Mouse (Mus musculus) hindbrain, embryonic 14.5 days (tissue): ENCODE measurements at regions not wholly inside any gene's neighbourhood (a gene's known extent, or its start where the extent isn't known, plus 50 kb on each side); places are given as distances from the start of the nearest gene placed in this dataset.

Source experiments
- ATAC-seq: fragments of 200-750 bp; cut with Nextera tagmentation; 2 replicates; pipeline ENCODE4 v1.8.0; 2017; ENCODE audit warnings: moderate number of reproducible peaks, mild to moderate bottlenecking, moderate TSS enrichment, moderate library complexity; ENCODE audit not compliant: low FRiP score
- DNase-seq: peaks from one replicate; pipeline ENCODE4 v3.0.0-alpha.2; 2015; ENCODE audit warnings: low spot score
- H3K27ac ChIP-seq: fragments of 300-500 bp; sonication (generic); 2 replicates; pipeline ENCODE4 v1.5.1; 2014; ENCODE audit warnings: mild to moderate bottlenecking, moderate library complexity
- H3K27me3 ChIP-seq: fragments of 300-500 bp; sonication (generic); 2 replicates; pipeline ENCODE4 v1.6.1; 2014; ENCODE audit warnings: mild to moderate bottlenecking, low read length, mixed read lengths; ENCODE audit not compliant: control insufficient read depth, insufficient read depth
- H3K36me3 ChIP-seq: fragments of 300-500 bp; sonication (generic); replicated peaks from 2 replicates; pipeline ENCODE4 v1.6.1; 2014; ENCODE audit not compliant: control insufficient read depth, insufficient read depth
- H3K4me1 ChIP-seq: fragments of 300-500 bp; sonication (generic); replicated peaks from 2 replicates; pipeline ENCODE4 v1.6.1; 2014; ENCODE audit warnings: antibody characterized with exemption, low read length, mixed read lengths; ENCODE audit not compliant: control insufficient read depth, insufficient read depth
- H3K4me2 ChIP-seq: fragments of 300-500 bp; sonication (generic); replicated peaks from 2 replicates; pipeline ENCODE4 v1.6.1; 2014; ENCODE audit warnings: mild to moderate bottlenecking, moderate library complexity
- H3K4me3 ChIP-seq: fragments of 300-500 bp; sonication (generic); replicated peaks from 2 replicates; pipeline ENCODE4 v1.5.1; 2014; ENCODE audit warnings: mild to moderate bottlenecking, low read length
- H3K9ac ChIP-seq: fragments of 300-500 bp; sonication (generic); 2 replicates; pipeline ENCODE4 v1.6.1; 2014
- H3K9me3 ChIP-seq: fragments of 300-500 bp; sonication (generic); 2 replicates; pipeline ENCODE4 v1.6.1; 2016; ENCODE audit warnings: low read length; ENCODE audit not compliant: control insufficient read depth
- WGBS: fragments of 180-500 bp; shearing (Covaris S2); extraction: QIAGEN DNeasy Blood & Tissue Kit; methylation state at CpG from one replicate; pipeline ENCODE4 v1.1.7; 2014; 5-methylcytosine and 5-hydroxymethylcytosine counted together

DNA sequence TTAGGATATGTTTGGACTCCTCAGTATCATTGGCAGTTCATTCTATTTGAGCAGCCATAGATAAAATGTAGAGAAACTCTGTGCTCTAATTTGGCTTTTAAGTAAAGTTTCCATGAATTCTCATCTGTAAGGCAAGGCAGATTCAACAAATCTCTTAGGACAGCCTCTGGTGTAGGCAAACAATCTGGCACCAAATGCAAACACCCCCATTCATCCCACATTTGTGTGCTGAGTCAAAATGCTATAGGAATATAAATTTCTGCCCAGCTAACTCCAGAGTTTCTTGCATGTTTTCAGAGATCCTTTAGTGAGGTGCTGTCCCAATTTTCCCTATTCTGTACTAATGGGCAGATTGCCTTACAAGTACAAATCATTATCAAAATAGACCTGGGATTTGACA lies 695.7 kb upstream of the Kif18a start:
- Histone ChIP-seq H3K9ac (no peak overlapping the region), H3K27ac (no peak overlapping the region), H3K36me3 (no peaks in the 10 kb centered on the region), H3K9me3 (no peaks in the 10 kb centered on the region), H3K4me1 (no peaks in the 10 kb centered on the region), H3K27me3 (no peaks in the 10 kb centered on the region), H3K4me3 (no peak overlapping the region), H3K4me2 (no peak overlapping the region)
- DNase-seq = no peak
- ATAC-seq = no peak

DNA sequence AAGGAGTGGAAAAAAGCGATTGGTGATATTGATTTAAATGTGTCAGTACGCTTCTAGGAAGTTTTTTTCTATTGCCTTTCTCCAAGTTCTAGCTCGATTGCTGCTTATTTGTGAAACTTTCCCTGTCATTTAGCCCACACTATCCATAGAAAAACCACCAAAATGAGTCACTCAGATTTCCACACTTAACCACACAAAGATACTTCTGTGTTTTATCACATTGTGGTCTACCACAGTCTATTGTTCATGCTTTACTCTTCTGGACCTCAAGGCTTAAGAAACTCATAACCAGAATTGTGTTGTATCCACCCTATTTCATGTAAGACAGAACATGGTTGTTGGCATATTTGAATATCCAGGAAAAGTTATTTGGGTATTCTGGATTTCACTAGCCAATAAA lies 687.0 kb upstream of the Kif18a start:
- Histone ChIP-seq H3K9me3 (no peaks in the 10 kb centered on the region), H3K27ac (no peak overlapping the region), H3K4me1 (no peaks in the 10 kb centered on the region), H3K27me3 (no peaks in the 10 kb centered on the region), H3K4me3 (no peak overlapping the region), H3K36me3 (no peaks in the 10 kb centered on the region), H3K9ac (no peak overlapping the region), H3K4me2 (no peak overlapping the region)
- no peak for DNase-seq
- WGBS = 86% methylated on average over 3 of the region's 3 CpGs
- ATAC-seq = no peak

DNA sequence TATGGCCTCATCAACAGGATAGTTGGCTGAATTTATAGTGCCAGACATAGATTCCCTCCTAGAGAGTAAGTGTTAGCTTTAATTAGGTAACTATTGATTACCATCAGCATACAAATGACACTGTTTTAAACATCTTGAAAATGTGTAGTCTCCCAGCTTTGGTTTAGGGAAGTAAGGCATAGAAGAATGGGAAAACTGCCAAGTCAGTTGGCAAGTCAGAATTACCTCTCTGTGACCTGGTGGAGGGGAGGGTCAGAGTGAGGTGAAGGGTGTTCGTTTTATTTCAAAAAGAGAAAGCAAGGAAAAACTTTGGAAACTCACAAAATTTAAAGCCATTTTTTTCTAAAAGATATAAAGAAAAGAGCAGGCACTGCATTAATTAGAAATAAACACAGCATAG lies 680.2 kb upstream of the Kif18a start:
- Histone ChIP-seq H3K27ac (no peak overlapping the region), H3K4me2 (no peak overlapping the region), H3K4me1 (no peaks in the 10 kb centered on the region), H3K27me3 (no peaks in the 10 kb centered on the region), H3K4me3 (no peak overlapping the region), H3K9me3 (no peaks in the 10 kb centered on the region), H3K36me3 (no peaks in the 10 kb centered on the region), H3K9ac (no peak overlapping the region)
- WGBS = 53% methylated on average over 1 of the region's 1 CpGs
- ATAC-seq (no peak), DNase-seq (no peak)

DNA sequence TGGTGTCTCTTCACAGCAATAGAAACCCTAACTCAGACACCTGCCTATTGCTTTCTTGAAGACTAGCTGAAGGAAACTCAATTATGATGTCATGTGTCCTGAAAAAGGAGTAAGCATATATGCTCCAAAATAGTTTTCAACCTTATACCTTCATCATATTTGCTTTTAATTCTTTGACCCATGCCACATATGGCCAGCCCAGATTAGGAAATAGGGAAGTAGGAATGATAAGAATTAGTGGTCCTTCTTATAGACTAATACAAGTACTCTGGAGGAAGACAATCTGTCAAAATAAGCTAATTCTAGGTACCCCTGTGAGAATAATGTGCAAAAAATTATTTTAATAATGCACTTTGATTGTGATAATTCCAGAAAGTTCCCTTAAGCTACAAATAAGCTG lies 661.0 kb upstream of the Kif18a start:
- no peak overlapping the region for H3K4me2 ChIP-seq
- no peaks in the 10 kb centered on the region for H3K36me3 ChIP-seq
- no peaks in the 10 kb centered on the region for H3K9me3 ChIP-seq
- H3K27me3 ChIP-seq = no peaks in the 10 kb centered on the region
- H3K4me3 ChIP-seq = no peak overlapping the region
- no peak for ATAC-seq
- no peak for DNase-seq
- H3K9ac ChIP-seq = no peak overlapping the region
- H3K27ac ChIP-seq = no peak overlapping the region
- no peaks in the 10 kb centered on the region for H3K4me1 ChIP-seq

DNA sequence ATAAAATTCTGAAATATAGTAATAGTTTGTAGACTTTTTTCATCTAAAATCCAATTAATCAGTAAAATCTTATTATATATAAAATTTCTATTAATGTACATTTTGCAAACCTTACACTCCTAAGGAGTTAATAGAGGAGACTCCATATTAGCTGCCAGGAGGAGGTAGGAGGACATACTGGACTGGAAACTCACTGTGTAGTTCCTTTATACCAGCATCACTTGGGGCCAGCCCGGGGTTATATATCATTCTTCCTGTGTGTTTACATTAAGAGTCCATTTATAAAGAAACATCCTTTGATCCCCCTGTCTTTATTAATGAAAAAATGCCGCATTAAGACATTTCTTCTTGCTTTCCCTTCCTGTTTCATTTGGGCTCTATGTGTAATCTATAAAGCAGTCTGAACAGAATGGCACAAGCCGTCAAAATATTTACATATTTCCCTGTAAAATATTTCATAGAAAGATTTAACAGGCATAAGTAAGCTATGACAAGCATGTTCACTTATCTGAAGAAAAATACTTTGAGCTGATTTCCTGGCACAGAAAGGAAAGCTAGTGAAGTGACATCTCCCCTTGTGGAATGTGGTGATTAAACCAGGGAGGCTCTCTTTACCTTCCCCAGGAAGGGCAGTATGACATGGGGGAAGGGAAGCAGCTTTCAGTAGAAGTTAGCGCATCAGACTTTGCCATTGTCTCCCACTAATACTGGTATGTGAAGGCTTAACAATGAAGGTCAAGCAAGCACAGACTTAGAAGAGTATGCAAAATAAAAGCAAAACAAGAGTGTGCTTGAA lies 658.0 kb upstream of the Kif18a start:
- 75% methylated on average over 4 of the region's 4 CpGs for WGBS
- Histone ChIP-seq H3K4me1 (no peaks in the 10 kb centered on the region), H3K4me3 (no peak overlapping the region), H3K4me2 (no peak overlapping the region), H3K27ac (no peak overlapping the region), H3K36me3 (no peaks in the 10 kb centered on the region), H3K27me3 (no peaks in the 10 kb centered on the region), H3K9me3 (no peaks in the 10 kb centered on the region), H3K9ac (no peak overlapping the region)
- DNase-seq (no peak), ATAC-seq (no peak)

DNA sequence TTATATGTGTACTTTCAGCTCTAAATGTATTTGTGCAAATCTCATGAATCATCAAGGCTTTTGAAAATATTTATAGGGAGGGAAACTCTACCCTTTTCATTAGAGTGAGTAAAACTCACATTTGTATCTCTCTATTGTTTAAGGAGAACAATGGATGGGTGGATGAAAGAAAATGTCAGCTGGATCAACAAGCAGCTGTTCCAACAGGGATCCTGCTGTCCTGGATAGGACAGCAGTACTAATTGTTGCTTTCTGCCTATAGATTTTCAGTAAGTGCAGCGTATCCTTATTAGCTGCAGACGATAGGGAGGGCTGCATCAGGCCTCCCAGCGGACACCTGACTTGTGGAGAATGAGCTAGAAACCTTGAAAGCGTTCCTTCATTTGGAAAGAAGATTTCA lies 644.9 kb upstream of the Kif18a start:
- H3K4me3 ChIP-seq = no peak overlapping the region
- ATAC-seq (no peak), DNase-seq (no peak)
- no peak overlapping the region for H3K27ac ChIP-seq
- no peak overlapping the region for H3K9ac ChIP-seq
- H3K9me3 ChIP-seq = no peaks in the 10 kb centered on the region
- H3K4me1 ChIP-seq = no peaks in the 10 kb centered on the region
- H3K36me3 ChIP-seq = no peaks in the 10 kb centered on the region
- 55% methylated on average over 4 of the region's 4 CpGs for WGBS
- no peaks in the 10 kb centered on the region for H3K27me3 ChIP-seq
- H3K4me2 ChIP-seq = no peak overlapping the region

DNA sequence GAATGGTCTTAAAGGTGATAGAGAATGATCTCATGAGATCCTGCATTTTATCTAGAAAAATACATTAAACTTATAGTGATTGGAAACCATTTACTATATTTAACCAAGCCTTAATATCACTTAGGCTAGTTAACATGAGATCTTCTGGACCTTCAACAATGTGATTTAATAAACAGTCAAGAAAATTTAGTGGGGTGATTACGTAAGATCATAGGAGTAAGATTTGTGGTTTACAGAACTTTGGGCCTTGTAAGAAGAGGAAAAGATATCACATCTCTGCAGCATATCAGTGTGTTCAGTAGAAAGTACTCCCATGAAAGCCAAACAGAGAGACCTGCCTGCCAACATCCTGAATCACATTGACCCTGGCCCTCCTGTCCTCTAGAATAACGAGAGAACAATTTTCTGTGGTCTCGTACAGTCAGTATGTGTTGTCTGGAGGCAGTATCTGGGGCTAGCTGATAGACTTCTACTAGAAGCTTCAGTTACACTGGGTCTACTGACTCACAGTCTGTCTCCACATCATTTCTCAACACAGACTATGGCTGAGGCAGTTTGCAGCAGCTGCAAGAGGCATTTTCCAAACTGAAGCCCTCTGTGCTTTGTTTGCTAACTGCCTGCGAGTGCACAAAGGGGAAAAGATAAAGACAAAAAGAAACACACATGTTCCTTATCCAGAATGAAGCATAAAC lies 619.7 kb upstream of the Kif18a start:
- Histone ChIP-seq H3K4me2 (no peak overlapping the region), H3K9me3 (no peaks in the 10 kb centered on the region), H3K4me1 (no peaks in the 10 kb centered on the region), H3K27ac (no peak overlapping the region), H3K27me3 (no peaks in the 10 kb centered on the region), H3K9ac (no peak overlapping the region), H3K36me3 (no peaks in the 10 kb centered on the region), H3K4me3 (no peak overlapping the region)
- no peak for ATAC-seq
- WGBS = 68% methylated on average over 4 of the region's 4 CpGs
- DNase-seq = no peak

DNA sequence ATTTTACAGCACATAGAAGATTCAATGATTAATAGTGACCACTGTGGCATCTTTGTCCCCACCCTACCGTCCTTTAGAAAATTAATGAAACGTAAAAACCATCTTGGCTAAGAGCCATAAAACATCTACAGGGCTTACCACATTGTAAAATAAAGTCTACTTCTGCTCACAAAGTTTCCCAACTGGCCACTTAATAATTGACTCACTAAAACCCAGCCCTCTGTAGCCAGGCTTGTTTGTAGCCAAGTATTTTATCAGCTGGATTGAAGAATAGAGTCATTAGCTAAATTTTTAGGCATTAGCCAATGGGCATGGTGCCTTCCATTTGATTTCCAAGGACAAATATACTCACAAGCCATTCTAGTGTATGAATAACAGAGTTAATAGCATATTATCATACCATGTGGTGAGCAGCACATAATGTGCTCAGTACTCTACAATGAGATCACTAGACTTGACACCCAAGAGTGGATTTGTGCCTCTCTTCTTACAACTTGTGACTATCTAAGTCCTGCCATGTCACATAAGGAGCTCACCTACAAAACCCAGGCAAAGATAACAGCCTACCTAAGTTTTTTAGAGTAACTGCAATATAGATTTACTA lies 602.7 kb upstream of the Kif18a start:
- Histone ChIP-seq H3K9me3 (no peaks in the 10 kb centered on the region), H3K9ac (no peak overlapping the region), H3K4me1 (no peaks in the 10 kb centered on the region), H3K4me3 (no peak overlapping the region), H3K36me3 (no peaks in the 10 kb centered on the region), H3K27me3 (no peaks in the 10 kb centered on the region), H3K4me2 (no peak overlapping the region), H3K27ac (no peak overlapping the region)
- ATAC-seq (no peak), DNase-seq (no peak)
- 53% methylated on average over 2 of the region's 2 CpGs for WGBS

DNA sequence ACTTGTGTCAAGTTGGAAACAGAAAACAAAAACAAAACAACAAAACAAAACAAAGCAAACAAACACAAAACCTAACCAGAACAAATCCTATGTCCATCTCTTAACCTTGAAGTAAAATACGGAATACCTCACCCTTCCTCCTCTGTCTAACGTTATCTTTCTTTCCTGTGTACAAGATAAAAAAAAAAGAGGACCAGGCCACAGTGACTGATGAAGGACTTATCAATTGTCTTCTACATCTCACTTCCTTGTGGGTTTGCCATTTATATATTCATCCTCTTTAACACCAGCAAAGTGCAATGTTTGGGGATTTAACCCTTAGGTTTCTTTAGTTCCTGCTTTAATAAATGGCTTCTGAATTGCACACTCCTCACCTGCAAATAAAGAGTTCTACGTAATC lies 599.0 kb upstream of the Kif18a start:
- H3K4me3 ChIP-seq = no peak overlapping the region
- no peak overlapping the region for H3K4me2 ChIP-seq
- DNase-seq = no peak
- H3K9me3 ChIP-seq = no peaks in the 10 kb centered on the region
- no peak overlapping the region for H3K27ac ChIP-seq
- 96% methylated on average over 3 of the region's 3 CpGs for WGBS
- no peaks in the 10 kb centered on the region for H3K27me3 ChIP-seq
- no peaks in the 10 kb centered on the region for H3K4me1 ChIP-seq
- H3K36me3 ChIP-seq = no peaks in the 10 kb centered on the region
- no peak for ATAC-seq
- no peak overlapping the region for H3K9ac ChIP-seq
